Mouse (Mus musculus) cerebellum, postnatal 36 days (tissue): ENCODE measurements around the gene Ifitm5.

ENCODE experiments used
- DNase-seq, 2 experiments: peaks; one replicate each; pipeline ENCODE4 v3.0.0; 2021 to 2022; ENCODE audit warnings: mixed read lengths in 2 of 2

Gene Ifitm5

DNA sequence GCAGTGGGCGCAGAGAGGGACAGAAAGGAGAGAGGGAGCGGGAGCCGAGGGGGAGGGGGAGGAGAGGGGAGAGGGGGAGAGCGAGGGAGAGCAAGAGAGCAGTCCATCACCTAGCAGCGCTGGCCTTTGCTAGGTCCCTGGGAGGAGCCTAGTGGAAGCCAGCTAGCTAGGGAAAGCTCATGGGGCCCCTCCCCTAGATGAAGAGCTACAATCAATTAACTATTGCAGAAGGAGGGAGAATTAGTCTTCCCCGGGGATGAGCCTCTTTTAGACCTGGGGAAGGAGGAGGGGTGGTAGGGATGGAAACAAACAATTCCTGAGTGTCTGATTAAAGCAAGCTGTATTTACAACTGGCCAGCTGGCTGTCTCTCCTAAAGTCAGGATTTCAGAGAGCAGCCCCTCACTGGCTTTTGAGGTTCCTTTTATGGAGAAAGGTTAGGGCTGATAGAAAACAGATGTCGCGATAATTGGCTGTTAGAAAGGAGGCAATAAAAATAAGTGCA, 10.4 kb downstream of the Ifitm5 start:
- no peak for DNase-seq

DNA sequence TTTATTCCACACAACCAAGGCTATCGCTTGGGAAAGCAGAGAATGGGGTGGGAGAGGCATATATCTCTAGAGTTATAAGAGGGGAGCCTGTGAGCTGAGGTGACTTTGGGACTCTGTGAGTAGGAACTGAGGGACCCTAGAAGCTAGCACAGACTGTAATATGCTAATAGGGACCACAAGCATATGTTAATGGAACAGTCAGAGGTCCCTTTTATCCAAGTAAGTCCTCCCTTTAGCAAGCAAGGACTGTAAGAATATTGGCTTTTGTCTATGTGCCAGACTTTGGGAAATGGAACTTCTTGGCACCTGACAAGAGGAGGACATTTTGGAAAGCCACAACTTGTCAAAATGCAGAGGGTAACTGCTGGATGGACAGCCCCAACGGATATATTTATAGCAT, 11.2 kb downstream of the Ifitm5 start:
- DNase-seq = no peak

DNA sequence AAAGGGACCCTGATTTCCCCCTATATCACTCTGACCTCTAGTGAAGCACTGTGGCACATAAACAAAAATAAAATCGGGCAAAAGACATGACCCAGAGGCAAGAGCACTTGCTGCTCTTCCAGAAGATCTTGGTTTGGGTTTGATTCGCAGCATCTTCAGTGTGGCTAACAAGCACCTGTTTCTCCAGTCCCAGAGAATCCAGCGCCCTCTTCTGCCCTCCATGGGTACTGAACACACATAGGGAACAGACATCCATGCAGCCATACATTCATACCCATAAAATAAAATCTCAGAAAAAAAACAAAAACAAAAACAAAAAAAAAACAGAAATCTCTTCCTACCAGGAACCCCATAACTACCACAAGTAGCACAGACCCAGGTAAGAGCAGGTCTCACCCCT, 11.7 kb downstream of the Ifitm5 start:
- DNase-seq = no peak

DNA sequence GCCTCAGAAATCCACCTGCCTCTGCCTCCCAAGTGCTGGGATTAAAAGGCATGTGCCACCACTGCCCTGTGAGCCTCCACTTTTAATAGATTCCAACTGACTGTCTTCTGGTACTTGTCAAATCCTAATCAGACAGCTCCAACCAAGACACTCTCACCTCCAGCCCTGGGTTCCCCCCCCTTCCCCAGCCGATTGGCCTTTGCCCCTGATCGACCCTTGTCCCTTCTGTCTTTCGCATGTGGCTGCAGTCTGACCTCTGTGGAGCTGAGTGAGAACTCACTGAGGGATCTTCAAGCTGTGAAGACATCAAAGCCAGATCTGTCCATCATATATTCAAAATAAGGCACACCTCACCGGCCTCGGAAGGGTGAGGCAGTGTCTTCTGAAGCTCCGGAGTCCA, 22.9 kb downstream of the Ifitm5 start:
- DNase-seq = no peak

DNA sequence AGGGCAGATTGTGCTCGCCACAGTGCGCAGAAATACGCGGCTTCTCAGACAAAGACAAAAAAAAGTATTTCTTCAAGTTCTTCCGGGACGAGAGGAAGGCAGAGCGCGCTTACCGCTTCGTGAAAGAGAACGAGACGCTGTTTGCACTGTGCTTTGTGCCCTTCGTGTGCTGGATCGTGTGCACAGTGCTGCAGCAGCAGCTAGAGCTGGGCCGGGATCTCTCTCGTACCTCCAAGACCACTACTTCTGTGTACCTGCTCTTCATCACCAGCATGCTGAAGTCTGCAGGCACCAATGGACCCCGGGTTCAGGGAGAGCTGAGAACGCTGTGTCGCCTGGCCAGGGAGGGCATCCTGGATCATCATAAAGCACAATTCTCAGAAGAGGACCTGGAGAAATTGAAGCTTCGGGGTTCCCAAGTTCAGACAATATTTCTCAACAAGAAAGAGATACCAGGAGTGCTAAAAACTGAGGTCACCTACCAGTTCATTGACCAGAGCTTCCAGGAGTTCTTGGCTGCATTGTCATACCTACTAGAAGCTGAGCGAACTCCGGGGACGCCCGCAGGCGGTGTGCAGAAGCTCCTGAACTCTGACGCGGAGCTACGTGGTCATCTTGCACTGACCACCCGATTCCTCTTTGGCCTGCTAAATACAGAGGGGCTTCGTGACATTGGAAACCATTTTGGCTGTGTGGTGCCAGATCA, 26.9 kb downstream of the Ifitm5 start:
- DNase-seq = no peak

DNA sequence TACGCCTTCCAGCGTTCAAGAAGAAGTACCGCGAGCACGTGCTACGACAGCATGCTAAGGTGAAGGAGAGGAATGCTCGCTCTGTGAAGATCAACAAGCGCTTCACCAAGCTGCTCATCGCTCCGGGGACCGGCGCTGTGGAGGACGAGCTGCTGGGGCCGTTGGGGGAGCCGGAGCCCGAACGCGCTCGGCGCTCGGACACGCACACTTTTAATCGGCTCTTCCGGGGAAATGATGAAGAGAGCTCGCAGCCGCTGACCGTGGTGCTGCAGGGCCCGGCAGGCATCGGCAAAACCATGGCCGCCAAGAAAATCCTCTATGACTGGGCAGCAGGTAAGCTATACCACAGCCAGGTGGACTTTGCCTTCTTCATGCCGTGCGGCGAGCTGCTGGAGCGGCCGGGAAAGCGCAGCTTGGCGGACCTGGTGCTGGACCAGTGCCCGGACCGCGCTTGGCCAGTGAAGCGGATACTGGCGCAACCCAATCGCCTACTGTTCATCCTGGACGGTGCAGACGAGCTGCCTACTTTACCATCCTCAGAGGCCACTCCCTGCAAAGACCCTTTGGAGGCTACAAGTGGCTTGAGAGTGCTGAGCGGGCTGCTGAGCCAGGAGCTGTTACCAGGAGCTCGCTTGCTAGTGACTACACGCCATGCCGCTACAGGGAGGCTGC, 27.6 kb downstream of the Ifitm5 start:
- DNase-seq = peak; percentile 85 to 88

DNA sequence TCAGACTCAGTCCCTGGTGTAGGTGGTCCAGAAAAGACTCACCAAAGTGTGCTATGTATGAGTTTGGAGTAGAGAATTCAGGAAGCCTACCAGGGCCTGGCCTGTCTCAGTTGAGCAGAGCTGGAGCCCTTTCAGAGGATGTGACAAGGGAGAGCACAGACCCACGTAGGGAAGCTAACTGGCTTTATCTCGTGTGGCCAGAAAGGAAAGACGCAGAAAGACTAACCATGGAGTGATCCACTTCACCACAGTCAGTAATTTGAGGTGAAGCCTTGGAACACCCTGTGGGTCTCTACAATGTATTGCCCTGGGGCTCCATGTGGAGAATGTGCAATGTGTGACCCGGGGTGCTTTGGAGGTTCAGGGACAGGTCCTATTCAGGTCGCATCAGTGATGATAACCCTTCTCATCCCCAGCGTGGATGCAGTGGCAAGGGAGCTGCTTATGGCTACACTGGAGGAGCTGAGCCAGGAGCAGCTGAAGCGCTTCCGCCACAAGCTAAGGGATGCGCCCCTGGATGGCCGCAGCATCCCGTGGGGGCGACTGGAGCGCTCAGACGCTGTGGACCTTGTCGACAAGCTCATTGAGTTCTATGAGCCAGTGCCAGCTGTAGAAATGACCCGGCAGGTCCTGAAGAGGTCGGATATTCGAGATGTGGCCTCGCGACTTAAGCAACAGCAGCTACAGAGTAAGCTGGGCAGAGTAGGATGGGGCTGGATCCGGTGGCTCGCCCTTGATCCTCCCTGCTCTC, 28.7 kb downstream of the Ifitm5 start:
- DNase-seq = no peak

DNA sequence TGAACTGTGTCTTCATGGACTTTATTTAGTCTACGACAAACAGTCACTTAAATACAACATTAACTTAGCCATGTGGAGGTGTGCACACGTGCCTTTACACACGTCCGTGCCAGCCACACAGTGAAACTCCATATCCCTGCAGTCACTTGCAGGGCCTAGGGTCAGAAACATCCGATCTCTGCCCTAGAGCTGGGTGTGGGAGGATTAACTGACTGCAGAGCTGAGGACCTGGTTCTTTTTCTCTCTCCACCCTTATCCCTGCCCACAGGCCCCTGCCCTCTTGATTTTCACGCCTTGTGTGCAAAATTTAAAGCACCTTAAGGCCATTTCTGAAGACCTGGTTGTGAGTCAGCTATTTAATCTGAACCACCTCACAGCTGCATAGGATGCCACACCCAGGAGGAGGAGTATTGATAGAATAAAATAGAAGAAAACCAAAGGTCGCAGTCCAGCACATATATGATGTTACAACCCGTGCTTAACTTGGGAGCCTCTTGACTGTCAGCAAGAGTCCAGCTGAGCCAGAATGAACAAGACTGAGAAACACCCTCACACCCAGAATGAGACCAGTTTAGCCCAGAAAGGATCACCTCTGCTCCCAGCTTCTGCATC, 29.6 kb downstream of the Ifitm5 start, which contains the start of gene Nlrp6:
Gene Nlrp6, plus strand, starts transcription at position 485 of the 612 bp plus-strand sequence.
- no peak for DNase-seq

DNA sequence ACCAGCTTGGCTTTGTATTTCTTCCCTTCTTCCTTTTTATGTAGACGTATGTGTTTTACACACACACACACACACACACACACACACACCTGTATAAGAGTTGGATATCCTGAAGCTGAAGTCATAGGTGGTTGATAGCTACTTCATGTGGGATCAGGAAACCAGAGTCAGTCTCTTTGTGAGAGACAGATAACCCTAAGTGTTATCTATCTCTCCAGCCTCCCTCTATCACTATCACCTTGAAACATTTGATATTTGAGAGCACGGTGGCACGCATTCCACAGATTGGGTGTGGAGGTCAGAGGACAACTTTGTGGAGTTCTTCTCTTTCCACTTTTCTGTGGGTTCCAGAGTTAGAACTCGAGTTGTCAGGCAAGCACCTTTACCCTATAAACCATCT, 30.2 kb downstream of the Ifitm5 start:
- no peak for DNase-seq

DNA sequence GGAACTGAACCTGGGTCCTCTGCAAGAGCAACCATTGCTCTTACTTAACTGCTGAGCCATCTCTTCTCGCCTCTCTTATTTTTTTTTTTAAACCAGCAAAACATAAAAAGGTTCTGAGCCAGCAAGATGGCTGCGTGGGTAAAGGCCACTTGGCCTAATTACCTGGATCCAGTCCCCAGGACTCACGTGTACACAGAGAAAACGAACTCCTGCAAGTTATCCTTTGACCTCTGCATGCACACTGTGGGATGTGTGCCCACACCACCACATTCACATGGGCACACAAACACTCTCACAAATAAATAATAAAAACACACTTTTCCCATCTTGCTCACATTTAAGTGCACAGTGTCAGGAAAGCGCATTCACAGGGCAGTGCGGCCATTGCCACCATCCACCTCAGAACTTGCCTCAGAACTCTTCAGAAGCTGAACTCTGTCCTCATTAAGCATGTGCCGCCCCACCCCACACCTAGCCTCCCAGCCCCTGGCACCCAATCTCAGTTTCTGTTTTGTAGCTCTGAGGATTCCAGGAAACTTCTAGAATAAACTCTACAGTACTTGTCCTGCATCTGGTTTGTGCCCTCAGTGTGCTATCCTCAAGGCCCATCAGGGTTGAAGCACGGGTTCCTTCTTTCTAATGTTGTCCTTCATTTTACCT, 35.9 kb downstream of the Ifitm5 start:
- DNase-seq = no peak

DNA sequence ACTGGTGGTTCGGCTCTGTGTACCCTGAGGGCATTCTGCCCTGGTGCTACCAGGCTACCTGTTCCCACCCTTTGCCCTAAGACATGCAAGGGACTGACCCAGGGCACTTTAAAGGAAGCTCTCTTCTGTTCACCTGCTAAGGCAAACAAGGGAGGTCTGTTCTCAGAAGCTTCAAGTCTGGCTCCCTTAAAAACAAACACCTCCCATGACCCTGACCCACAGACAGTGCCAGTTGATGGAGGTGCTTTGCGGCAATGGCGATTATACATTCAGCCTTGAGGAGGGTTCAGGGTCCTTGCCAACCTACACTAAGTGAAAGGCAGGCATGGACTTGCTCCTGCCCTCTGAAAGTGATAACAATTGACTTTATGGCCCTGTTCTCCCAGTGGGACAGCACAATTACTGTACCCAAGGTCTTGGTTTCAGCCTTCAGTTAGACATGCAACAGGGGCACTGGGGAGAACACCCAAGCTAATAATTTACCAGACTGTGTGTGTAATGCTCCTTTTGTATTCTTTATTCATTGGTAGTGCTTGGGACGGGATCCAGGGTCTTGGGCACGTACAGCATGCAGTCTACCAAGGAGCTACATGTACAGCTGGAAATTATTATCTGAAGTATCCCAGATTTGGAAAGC, 37.1 kb downstream of the Ifitm5 start:
- DNase-seq = no peak

DNA sequence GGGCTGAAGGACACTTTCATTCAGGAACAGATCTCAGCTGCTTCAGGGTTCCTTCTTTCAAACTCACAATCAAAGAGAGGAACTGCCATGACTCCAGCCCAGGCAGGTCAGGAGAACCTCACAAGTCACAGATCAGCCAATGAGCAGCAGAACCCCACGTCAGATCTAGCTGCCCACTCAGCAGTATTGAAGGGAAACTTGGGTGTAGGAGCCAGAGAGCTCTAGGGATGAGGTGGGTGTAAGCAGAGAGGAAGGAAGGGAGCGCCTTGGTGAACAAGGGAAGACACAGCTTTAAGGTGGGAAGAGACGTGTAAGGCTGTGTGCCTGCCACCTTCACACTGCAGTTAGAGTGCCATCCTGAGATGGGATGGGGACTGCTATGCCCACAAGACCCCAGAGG, 37.8 kb downstream of the Ifitm5 start:
- no peak for DNase-seq

DNA sequence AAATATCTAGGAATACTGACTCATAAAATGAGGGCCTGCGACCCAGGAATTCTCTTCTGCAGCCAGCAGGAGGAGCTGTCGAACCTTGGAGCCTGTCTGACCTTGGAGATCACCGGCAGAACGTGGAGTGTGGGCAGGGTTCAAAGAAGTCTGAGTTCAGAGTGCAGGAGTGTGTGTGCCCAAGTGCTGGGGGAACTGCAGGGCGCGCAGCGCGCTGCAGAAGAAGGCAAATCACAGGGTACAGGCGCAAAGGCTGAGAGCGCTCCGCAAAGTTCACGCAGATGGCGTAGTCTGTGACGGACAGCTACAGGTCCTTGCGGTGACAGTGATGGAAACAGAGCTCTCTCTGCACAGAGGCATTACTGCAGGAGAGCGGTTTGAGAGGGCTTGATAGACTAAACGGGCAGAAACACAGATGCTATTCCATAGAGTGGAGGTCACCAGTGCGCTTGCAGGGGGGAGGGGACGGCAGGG, 41.4 kb downstream of the Ifitm5 start:
- DNase-seq = peak; percentile 73 to 79

DNA sequence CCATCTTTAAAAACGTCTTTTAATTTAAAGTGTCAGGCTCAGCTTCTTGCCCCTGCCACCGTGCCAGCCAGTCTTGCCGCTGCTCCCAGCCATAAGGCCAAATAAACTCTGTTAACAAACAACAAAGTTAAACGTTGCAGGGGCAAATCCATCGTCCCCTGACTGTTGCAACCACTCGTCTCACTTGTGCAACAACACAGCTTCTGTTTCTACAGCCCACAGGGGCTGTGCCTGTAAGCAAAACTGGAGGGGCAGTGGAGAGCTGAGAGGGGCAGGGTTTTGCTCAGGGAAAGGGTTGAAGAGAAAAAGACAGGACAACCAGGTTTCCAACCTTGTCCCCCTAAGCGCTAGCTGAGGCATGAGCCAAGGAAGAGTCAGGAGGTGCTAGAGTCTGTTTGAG, 41.9 kb downstream of the Ifitm5 start:
- DNase-seq = no peak

DNA sequence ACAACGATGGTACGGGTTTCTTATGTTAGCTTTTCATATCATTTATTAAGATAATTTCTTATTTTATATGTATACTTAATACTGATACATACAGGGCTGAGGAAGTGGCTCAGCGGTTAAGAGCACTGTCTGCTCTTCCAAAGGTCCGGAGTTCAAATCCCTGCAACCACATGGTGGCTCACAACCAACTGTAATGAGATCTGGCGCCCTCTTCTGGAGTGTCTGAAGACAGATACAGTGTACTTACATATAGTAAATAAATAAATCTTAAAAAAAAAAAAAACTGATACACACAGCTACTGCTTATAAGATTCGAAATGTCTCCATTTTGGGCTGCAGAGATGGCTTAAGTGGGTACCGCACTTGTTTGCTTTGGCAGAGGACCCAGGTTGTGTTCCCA, 42.4 kb downstream of the Ifitm5 start:
- DNase-seq = no peak

DNA sequence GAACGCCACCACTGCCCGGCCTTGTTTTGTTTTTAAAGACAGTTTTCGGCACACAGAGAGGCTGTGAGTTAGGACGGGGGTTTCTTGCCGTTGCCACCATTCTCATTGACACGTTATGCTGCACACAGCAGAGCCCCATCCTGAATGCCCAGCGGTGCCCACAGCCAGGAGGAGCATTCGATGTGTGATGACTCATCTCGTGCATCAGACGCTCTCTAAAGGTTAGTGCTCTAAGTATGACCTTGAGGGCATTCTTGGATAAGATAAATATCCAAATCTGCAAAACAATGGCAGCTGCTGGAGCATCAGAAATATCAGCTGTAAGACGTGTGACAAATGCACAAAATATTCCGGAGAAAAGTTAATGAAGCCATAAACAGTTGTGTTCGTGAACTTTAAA, 43.0 kb downstream of the Ifitm5 start:
- no peak for DNase-seq

DNA sequence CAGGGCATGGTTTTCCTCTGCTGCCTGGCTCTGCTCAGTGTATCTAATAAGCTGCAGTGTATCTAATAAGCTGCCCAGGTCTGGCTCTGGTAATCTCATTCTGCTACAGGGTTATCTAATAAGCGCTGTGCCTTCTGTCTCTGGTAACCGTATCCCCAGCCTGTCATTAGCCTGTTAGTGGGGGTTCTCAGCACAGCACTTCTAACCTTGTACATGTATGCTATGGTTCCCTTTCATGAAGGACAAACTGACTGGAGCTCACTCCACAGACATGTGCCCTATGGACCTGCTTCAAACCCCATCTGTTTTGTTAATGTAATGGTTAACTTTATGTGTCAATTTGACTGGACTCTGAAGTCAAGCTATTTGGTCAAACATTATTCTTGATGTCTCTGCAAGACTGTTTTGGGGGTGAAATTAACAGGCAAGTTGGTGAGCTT, 44.4 kb downstream of the Ifitm5 start:
- no peak for DNase-seq

DNA sequence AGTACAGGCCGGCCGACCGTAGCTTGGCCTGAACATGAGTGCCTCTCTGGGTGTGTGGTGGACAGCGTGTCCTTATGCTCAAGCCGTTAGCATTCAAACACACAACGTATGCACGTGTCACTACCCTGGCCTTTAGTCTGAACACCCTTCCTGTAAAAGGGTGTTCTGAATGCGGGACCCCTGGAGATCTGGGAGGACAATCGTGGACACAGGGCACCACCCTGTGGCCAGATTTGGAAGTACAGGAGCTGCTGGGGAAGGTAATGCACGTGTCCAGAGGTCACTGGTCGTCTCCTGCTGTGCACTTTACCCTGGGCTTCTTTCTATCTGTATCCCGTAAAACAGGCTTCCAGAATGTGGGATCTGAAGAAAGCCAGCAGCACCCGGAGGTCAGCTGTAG, 46.9 kb downstream of the Ifitm5 start:
- DNase-seq = peak; percentile 81 to 84

DNA sequence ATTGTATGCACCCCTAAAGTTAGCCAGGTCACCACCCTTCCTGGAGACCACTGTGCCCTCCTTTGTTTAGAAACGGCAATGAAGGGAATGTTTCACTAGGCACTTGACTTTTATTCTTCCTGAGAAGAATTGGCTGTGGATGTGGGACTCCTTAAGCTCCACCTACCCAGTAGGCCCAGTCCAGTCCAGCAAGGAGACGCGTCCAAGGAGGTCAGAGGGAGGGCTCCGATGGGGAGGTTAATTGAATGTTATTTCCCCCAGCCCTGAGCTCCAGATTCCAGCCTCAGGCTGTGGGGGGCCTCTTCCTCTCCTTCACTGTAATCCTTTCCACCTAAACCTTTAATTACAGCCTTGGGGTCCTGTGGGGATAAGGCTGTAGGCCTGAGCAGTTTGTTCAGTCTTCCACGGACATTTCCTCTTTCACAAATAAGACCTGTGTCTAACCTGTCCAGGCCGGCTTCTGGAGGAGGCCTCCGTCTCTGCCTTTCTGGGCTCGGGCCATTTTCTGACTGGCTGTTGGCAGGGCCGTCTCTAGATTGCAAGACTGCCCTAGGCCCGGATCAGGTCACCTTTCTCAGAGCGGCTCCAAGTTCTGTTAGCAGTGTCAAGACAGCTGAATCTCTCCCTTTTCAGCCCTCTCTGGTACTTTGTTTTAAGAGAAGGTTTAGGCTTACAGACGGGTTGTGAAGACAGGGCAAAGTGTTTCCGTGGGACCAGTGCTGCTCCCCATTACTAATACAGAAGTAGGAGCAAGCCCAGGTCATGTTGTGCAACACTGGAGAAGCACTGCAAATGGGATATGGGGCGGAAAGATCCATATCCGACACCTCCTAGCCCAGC, 47.8 kb downstream of the Ifitm5 start:
- DNase-seq = no peak

DNA sequence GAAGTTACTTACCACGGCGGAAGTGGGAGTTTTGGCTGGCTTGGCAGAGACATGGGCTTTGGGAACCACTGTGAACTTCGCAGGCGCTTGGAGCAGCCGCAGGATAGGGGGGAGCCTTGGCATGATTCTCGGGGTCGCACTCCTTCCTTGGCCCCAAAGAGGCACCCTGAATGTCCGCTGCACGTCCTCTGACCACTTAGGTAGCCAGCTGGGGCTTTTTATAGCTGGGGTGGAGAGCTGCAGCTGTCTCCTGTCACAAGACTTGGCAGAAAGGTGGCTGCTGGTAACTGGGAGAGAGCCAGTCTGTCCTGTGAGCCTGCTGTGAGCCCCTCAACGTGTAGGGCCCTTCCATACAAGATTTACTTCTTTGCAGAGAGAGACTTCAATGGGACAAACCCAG, 49.9 kb downstream of the Ifitm5 start, which contains the start of gene Cox8b:
Gene Cox8b, minus strand, starts transcription at position 227 of the 400 bp plus-strand sequence.
- DNase-seq = no peak

DNA sequence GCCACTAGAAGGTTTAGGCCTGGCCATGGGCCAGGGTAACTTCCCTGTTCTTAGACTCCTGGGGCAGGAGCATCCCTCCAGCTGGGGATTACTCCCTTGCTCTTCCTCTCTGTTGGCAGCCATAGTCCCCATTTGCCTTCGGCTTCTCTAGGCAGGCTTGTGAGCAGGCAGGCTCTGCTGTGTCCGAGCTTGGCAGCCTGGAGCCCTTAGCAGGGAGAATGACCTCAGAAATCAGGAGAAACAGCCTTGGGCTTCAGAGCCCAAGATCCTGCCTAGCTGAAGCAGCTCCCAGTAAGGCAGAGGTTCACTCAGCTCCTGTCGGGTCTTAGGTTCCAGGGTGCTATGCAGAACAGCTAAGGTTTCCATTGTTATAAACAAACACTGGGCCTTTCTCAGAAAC, 51.0 kb downstream of the Ifitm5 start:
- no peak for DNase-seq
